Mouse (Mus musculus): ENCODE results near the gene Oxt. TPM values are rescaled to one million over a fixed set of nuclear protein-coding genes. Genes with fewer than 3 reads are reported as not detected.

The Oxt gene
- polyA plus RNA-seq, 1 experiment from 2014 or later, result not detected

- Histone ChIP-seq H3K4me1 (no peaks in the 10 kb centered on the region), H3K4me3 (replicated peaks) (no peak overlapping the region), H3K27me3 (replicated peaks) (no peaks in the 10 kb centered on the region), H3K9me3 (no peaks in the 10 kb centered on the region), H3K9ac (no peak overlapping the region), H3K27ac (no peak overlapping the region), H3K36me3 (peaks cover 32% of the 10 kb centered on the region), H3K4me2 (no peak overlapping the region)
- ATAC-seq (ENCODE audit: insufficient read depth, low FRiP score, low read depth), result no peak
- WGBS, result 87% methylated on average over 7 of the region's 7 CpGs
These were observed 43.0 kb downstream of the Oxt start for GRCm38 (mm10) chr2:130618972-130619371.

Small RNAs within 50 kb of the gene (microRNA-seq; reads per million reads assigned to microRNA genes)
- gene Gm23876, result not detected

Other genes starting within 250 kb of the Oxt start
- 46.4 and 47.5 TPM in 2 replicates for gene Cpxm1, start 178.6 kb upstream of the Oxt start, polyA plus RNA-seq (2015; fragmentation: Nextera tagmentation; extraction: Ambion mirVana)
- 0.14 TPM in 1 of 2 replicates, not detected in the other for gene Gm28372, start 170.9 kb upstream of the Oxt start, polyA plus RNA-seq (2015; fragmentation: Nextera tagmentation; extraction: Ambion mirVana)
- gene 1700020A23Rik, start 170.9 kb upstream of the Oxt start, polyA plus RNA-seq (2015; fragmentation: Nextera tagmentation; extraction: Ambion mirVana), result not detected in 2 replicates
- gene Tmem239, start 169.7 kb upstream of the Oxt start, polyA plus RNA-seq (2015; fragmentation: Nextera tagmentation; extraction: Ambion mirVana), result 0.10 TPM in 1 of 2 replicates, not detected in the other
- gene Vps16, start 151.8 kb upstream of the Oxt start, polyA plus RNA-seq (2015; fragmentation: Nextera tagmentation; extraction: Ambion mirVana), result 78.8 and 88.6 TPM in 2 replicates
- 11.1 and 14.0 TPM in 2 replicates for gene Pced1a, start 151.5 kb upstream of the Oxt start, polyA plus RNA-seq (2015; fragmentation: Nextera tagmentation; extraction: Ambion mirVana)
- 85.2 and 88.2 TPM in 2 replicates for gene Ptpra, start 125.9 kb upstream of the Oxt start, polyA plus RNA-seq (2015; fragmentation: Nextera tagmentation; extraction: Ambion mirVana)
- gene Mrps26, start 12.4 kb upstream of the Oxt start, polyA plus RNA-seq (2015; fragmentation: Nextera tagmentation; extraction: Ambion mirVana), result 80.8 and 87.4 TPM in 2 replicates
- gene Avp, start 6.4 kb downstream of the Oxt start, polyA plus RNA-seq (2015; fragmentation: Nextera tagmentation; extraction: Ambion mirVana), result not detected in 2 replicates
- gene Fastkd5, start 53.9 kb downstream of the Oxt start, polyA plus RNA-seq (2015; fragmentation: Nextera tagmentation; extraction: Ambion mirVana), result 13.6 and 15.2 TPM in 2 replicates
- gene Ubox5, start 53.9 kb downstream of the Oxt start, polyA plus RNA-seq (2015; fragmentation: Nextera tagmentation; extraction: Ambion mirVana), result 10.4 and 11.4 TPM in 2 replicates
- gene Lzts3, start 66.6 kb downstream of the Oxt start, polyA plus RNA-seq (2015; fragmentation: Nextera tagmentation; extraction: Ambion mirVana), result 9.9 and 11.9 TPM in 2 replicates
- 70.3 and 71.6 TPM in 2 replicates for gene Ddrgk1, start 88.5 kb downstream of the Oxt start, polyA plus RNA-seq (2015; fragmentation: Nextera tagmentation; extraction: Ambion mirVana)
- 76.6 and 89.1 TPM in 2 replicates for gene Itpa, start 91.4 kb downstream of the Oxt start, polyA plus RNA-seq (2015; fragmentation: Nextera tagmentation; extraction: Ambion mirVana)
- 0.52 and 0.58 TPM in 2 replicates for gene Slc4a11, start 121.3 kb downstream of the Oxt start, polyA plus RNA-seq (2015; fragmentation: Nextera tagmentation; extraction: Ambion mirVana)